Comparison of ENCODE assay signal across 8 mouse cellular contexts in genomic region chr19:3323753-3324270, GRCm38 (mm10). TPM values are rescaled to one million over a fixed set of nuclear protein-coding genes. Genes with fewer than 3 reads are reported as not detected.
DNase-seq lines count a peak whose midpoint lies in the region; ATAC-seq lines count a peak whose summit lies in the region.

No protein-coding gene starts in this region.

- peak overlapping the region; percentile 53; the same call in 1 of the 2 replicates for H3K9ac ChIP-seq in embryonic facial prominence, embryonic 12.5 days
- peak overlapping the region; percentile 77 for H3K9ac ChIP-seq in heart, embryonic 11.5 days (ENCODE audit: low read depth, low read length)
- peak overlapping the region; percentile 58 for H3K9ac ChIP-seq in kidney, embryonic 15.5 days
- H3K9ac ChIP-seq in liver, embryonic 16.5 days (ENCODE audit: low read depth, low read length) = peak overlapping the region; percentile 52
- H3K9ac ChIP-seq in neural tube, embryonic 14.5 days (replicated peaks; ENCODE audit: low read depth, low read length) = peak overlapping the region; percentile 44; the same call in 1 of the 2 replicates

- no peaks in the 10 kb centered on the region for H3K36me3 ChIP-seq in embryonic facial prominence, embryonic 12.5 days
- H3K36me3 ChIP-seq in heart, embryonic 11.5 days (ENCODE audit: control insufficient read depth, insufficient read depth, low read length) = no peaks in the 10 kb centered on the region
- no peaks in the 10 kb centered on the region for H3K36me3 ChIP-seq in kidney, embryonic 15.5 days
- no peaks in the 10 kb centered on the region for H3K36me3 ChIP-seq in liver, embryonic 16.5 days (ENCODE audit: control insufficient read depth, insufficient read depth)
- H3K36me3 ChIP-seq in neural tube, embryonic 14.5 days (ENCODE audit: control insufficient read depth, insufficient read depth, low read length) = no peaks in the 10 kb centered on the region

- H3K27me3 ChIP-seq in embryonic facial prominence, embryonic 12.5 days = peaks cover 25% of the 10 kb centered on the region
- no peaks in the 10 kb centered on the region for H3K27me3 ChIP-seq in heart, embryonic 11.5 days (ENCODE audit: control insufficient read depth, insufficient read depth, low read length)
- H3K27me3 ChIP-seq in kidney, embryonic 15.5 days = 0 out of 2 replicates have a peak, but pooled peaks cover 3% of the 10 kb centered on the region
- no peaks in the 10 kb centered on the region for H3K27me3 ChIP-seq in liver, embryonic 16.5 days (ENCODE audit: control insufficient read depth, insufficient read depth, low read depth, low read length)
- peaks cover 21% of the 10 kb centered on the region for H3K27me3 ChIP-seq in neural tube, embryonic 14.5 days (ENCODE audit: control insufficient read depth, insufficient read depth, low read length)

- 2% methylated on average over 34 of the region's 34 CpGs for WGBS in embryonic facial prominence, embryonic 12.5 days
- whole genome bisulfite sequencing in heart, embryonic 11.5 days (ENCODE audit: insufficient replicate concordance) = 1% methylated on average over 34 of the region's 34 CpGs
- WGBS in kidney, embryonic 15.5 days = under 1% methylated on average over 34 of the region's 34 CpGs
- under 1% methylated on average over 34 of the region's 34 CpGs for WGBS in liver, embryonic 16.5 days (ENCODE audit: insufficient replicate concordance)
- WGBS in neural tube, embryonic 14.5 days = 2% methylated on average over 34 of the region's 34 CpGs

- no peak overlapping the region for H3K27ac ChIP-seq in embryonic facial prominence, embryonic 12.5 days
- H3K27ac ChIP-seq in heart, embryonic 11.5 days (ENCODE audit: low read depth, low read length) = no peak overlapping the region
- peak overlapping the region; percentile 96 for H3K27ac ChIP-seq in kidney, embryonic 15.5 days
- H3K27ac ChIP-seq in liver, embryonic 16.5 days (ENCODE audit: low read length) = peak overlapping the region; percentile 20; the same call in 1 of the 2 replicates
- no peak overlapping the region for H3K27ac ChIP-seq in neural tube, embryonic 14.5 days (ENCODE audit: low read depth, low read length)

- H3K9me3 ChIP-seq in embryonic facial prominence, embryonic 12.5 days = no peaks in the 10 kb centered on the region
- no peaks in the 10 kb centered on the region for H3K9me3 ChIP-seq in heart, embryonic 11.5 days (replicated peaks; ENCODE audit: control insufficient read depth, low read length)
- no peaks in the 10 kb centered on the region; the same call in 1 of the 2 replicates for H3K9me3 ChIP-seq in kidney, embryonic 15.5 days (replicated peaks)
- H3K9me3 ChIP-seq in liver, embryonic 16.5 days (replicated peaks; ENCODE audit: control insufficient read depth, low read length) = no peaks in the 10 kb centered on the region
- H3K9me3 ChIP-seq in neural tube, embryonic 14.5 days (ENCODE audit: control insufficient read depth, low read length) = no peaks in the 10 kb centered on the region

- peak overlapping the region; percentile 59 for H3K4me3 ChIP-seq in embryonic facial prominence, embryonic 12.5 days
- peak overlapping the region; percentile 68 for H3K4me3 ChIP-seq in heart, embryonic 11.5 days (ENCODE audit: low read depth, low read length)
- H3K4me3 ChIP-seq in kidney, embryonic 15.5 days (replicated peaks) = peak overlapping the region; percentile 68
- peak overlapping the region; percentile 61 for H3K4me3 ChIP-seq in liver, embryonic 16.5 days (ENCODE audit: low read depth, low read length)
- H3K4me3 ChIP-seq in neural tube, embryonic 14.5 days (ENCODE audit: low read depth, low read length) = peak overlapping the region; percentile 50

- no peak for ATAC-seq in embryonic facial prominence, embryonic 12.5 days (ENCODE audit: insufficient number of reproducible peaks, insufficient read depth, low FRiP score, low TSS enrichment)
- no peak; the same call in 1 of the 2 replicates for ATAC-seq in heart, embryonic 11.5 days (replicated peaks; ENCODE audit: insufficient number of reproducible peaks, low FRiP score, low TSS enrichment)
- ATAC-seq in kidney, embryonic 15.5 days (replicated peaks; ENCODE audit: low FRiP score) = peak; percentile 10; the same call in 1 of the 2 replicates
- ATAC-seq in liver, embryonic 16.5 days (ENCODE audit: low read depth) = peak; percentile 7
- peak; percentile 18 for ATAC-seq in neural tube, embryonic 14.5 days (ENCODE audit: low read depth)

- peak overlapping the region; percentile 91 for H3K4me2 ChIP-seq in embryonic facial prominence, embryonic 12.5 days (replicated peaks)
- H3K4me2 ChIP-seq in heart, embryonic 11.5 days = peak overlapping the region; percentile 96
- H3K4me2 ChIP-seq in kidney, embryonic 15.5 days = peak overlapping the region; percentile 98
- H3K4me2 ChIP-seq in liver, embryonic 16.5 days (ENCODE audit: low read depth, low read length) = peak overlapping the region; percentile 99
- peak overlapping the region; percentile 57 for H3K4me2 ChIP-seq in neural tube, embryonic 14.5 days (ENCODE audit: low read depth, low read length)

- DNase-seq in B cell, adult 2 months = peak; percentile 45 to 50
- peak; percentile 88 for DNase-seq in adrenal gland, adult 8-10 months
- DNase-seq in thymus, postnatal 0 days (ENCODE audit: low spot score) = peak; percentile 34

- H3K4me1 ChIP-seq in embryonic facial prominence, embryonic 12.5 days = peaks cover 25% of the 10 kb centered on the region
- peaks cover 18% of the 10 kb centered on the region for H3K4me1 ChIP-seq in heart, embryonic 11.5 days (ENCODE audit: control insufficient read depth, insufficient read depth, low read length)
- peaks cover 50% of the 10 kb centered on the region for H3K4me1 ChIP-seq in kidney, embryonic 15.5 days
- H3K4me1 ChIP-seq in liver, embryonic 16.5 days (ENCODE audit: control insufficient read depth, low read depth, low read length) = peaks cover 63% of the 10 kb centered on the region
- peaks cover 10% of the 10 kb centered on the region; the same call in 1 of the 2 replicates for H3K4me1 ChIP-seq in neural tube, embryonic 14.5 days (ENCODE audit: control insufficient read depth, insufficient read depth, low read length)

RNA-seq across cellular contexts. Expression of gene Cpt1a, which starts 1.7 kb away (rescaled TPM):
- 100 to 1,000 TPM; 255 to 425 (median 320) TPM for total RNA-seq in adrenal gland, adult 8-10 months (2022)
- 12.3 and 13.0 TPM in 2 replicates for polyA plus RNA-seq in embryonic facial prominence, embryonic 12.5 days (2016; fragmentation: Nextera tagmentation; extraction: Ambion mirVana)
- 14.3 and 17.2 TPM in 2 replicates for polyA plus RNA-seq in heart, embryonic 11.5 days (2014; fragmentation: Nextera tagmentation; extraction: Ambion mirVana)
- 25.9 and 33.4 TPM in 2 replicates for polyA plus RNA-seq in kidney, embryonic 15.5 days (2015; fragmentation: Nextera tagmentation; extraction: Ambion mirVana)
- polyA plus RNA-seq in liver, embryonic 16.5 days (2015; fragmentation: Nextera tagmentation; extraction: Ambion mirVana) = 7.6 and 9.5 TPM in 2 replicates
- 10.0 and 20.5 TPM in 2 replicates for polyA plus RNA-seq in neural tube, embryonic 14.5 days (2014; fragmentation: Nextera tagmentation; extraction: Ambion mirVana)
- polyA plus RNA-seq in thymus, postnatal 0 days (2015; fragmentation: Nextera tagmentation; extraction: Ambion mirVana) = 54.7 and 60.1 TPM in 2 replicates

RNA-seq across cellular contexts. Expression of gene Ighmbp2, which starts 41.0 kb away (rescaled TPM):
- 10 to 100 TPM in 1 of 4 experiments, 1 to 10 TPM in 3; 9.5 to 11.7 (median 9.6) TPM for total RNA-seq in adrenal gland, adult 8-10 months (2022)
- polyA plus RNA-seq in embryonic facial prominence, embryonic 12.5 days (2016; fragmentation: Nextera tagmentation; extraction: Ambion mirVana) = 12.7 and 13.8 TPM in 2 replicates
- 4.1 and 4.6 TPM in 2 replicates for polyA plus RNA-seq in heart, embryonic 11.5 days (2014; fragmentation: Nextera tagmentation; extraction: Ambion mirVana)
- 9.5 and 9.6 TPM in 2 replicates for polyA plus RNA-seq in kidney, embryonic 15.5 days (2015; fragmentation: Nextera tagmentation; extraction: Ambion mirVana)
- polyA plus RNA-seq in liver, embryonic 16.5 days (2015; fragmentation: Nextera tagmentation; extraction: Ambion mirVana) = 2.5 and 2.6 TPM in 2 replicates
- 9.6 TPM in 2 replicates for polyA plus RNA-seq in neural tube, embryonic 14.5 days (2014; fragmentation: Nextera tagmentation; extraction: Ambion mirVana)
- polyA plus RNA-seq in thymus, postnatal 0 days (2015; fragmentation: Nextera tagmentation; extraction: Ambion mirVana) = 10.0 and 10.6 TPM in 2 replicates

RNA-seq across cellular contexts. Expression of gene Mrpl21, which starts 41.1 kb away (rescaled TPM):
- 10 to 100 TPM; 57.7 to 66.9 (median 65.7) TPM for total RNA-seq in adrenal gland, adult 8-10 months (2022)
- 133 and 135 TPM in 2 replicates for polyA plus RNA-seq in embryonic facial prominence, embryonic 12.5 days (2016; fragmentation: Nextera tagmentation; extraction: Ambion mirVana)
- polyA plus RNA-seq in heart, embryonic 11.5 days (2014; fragmentation: Nextera tagmentation; extraction: Ambion mirVana) = 110 and 117 TPM in 2 replicates
- polyA plus RNA-seq in kidney, embryonic 15.5 days (2015; fragmentation: Nextera tagmentation; extraction: Ambion mirVana) = 126 and 129 TPM in 2 replicates
- polyA plus RNA-seq in liver, embryonic 16.5 days (2015; fragmentation: Nextera tagmentation; extraction: Ambion mirVana) = 45.4 and 46.6 TPM in 2 replicates
- polyA plus RNA-seq in neural tube, embryonic 14.5 days (2014; fragmentation: Nextera tagmentation; extraction: Ambion mirVana) = 99.7 and 104 TPM in 2 replicates
- polyA plus RNA-seq in thymus, postnatal 0 days (2015; fragmentation: Nextera tagmentation; extraction: Ambion mirVana) = 129 and 137 TPM in 2 replicates

Comparison
In these comparisons a context has a peak if more than half of its experiments do, and no peak if none do; other contexts are left out.
1. DNase-seq: peak in every context shown above with its lines; median percentile 88 in adrenal gland, adult 8-10 months; 48 in B cell, adult 2 months; 34 in thymus, postnatal 0 days.
2. ATAC-seq: peak in kidney, embryonic 15.5 days (single experiment), liver, embryonic 16.5 days (single experiment) and neural tube, embryonic 14.5 days (single experiment); none in embryonic facial prominence, embryonic 12.5 days (single experiment) and heart, embryonic 11.5 days (single experiment).
3. H3K27ac ChIP-seq: peak in kidney, embryonic 15.5 days (single experiment) and liver, embryonic 16.5 days (single experiment); none in embryonic facial prominence, embryonic 12.5 days (single experiment), heart, embryonic 11.5 days (single experiment) and neural tube, embryonic 14.5 days (single experiment).
4. Peak in every context shown above with its lines, with median percentiles within 50 percentile points of each other: H3K4me2 ChIP-seq, H3K4me3 ChIP-seq and H3K9ac ChIP-seq.